Mouse (Mus musculus) heart, embryonic 10.5 days (tissue): ENCODE data around the gene Ulk3. TPM values are rescaled to one million over a fixed set of nuclear protein-coding genes. Genes with fewer than 3 reads are reported as not detected.

Experiments
- DNase-seq: peaks from one replicate; pipeline ENCODE4 v3.0.0-alpha.2; 2017; ENCODE audit warnings: low spot score
- H3K27ac ChIP-seq: fragments of 300-500 bp; sonication (generic); 2 replicates; pipeline ENCODE4 v1.5.1; 2016; ENCODE audit warnings: mild to moderate bottlenecking
- H3K27me3 ChIP-seq: fragments of 300-500 bp; sonication (generic); 2 replicates; pipeline ENCODE4 v1.6.1; 2016; ENCODE audit warnings: mild to moderate bottlenecking; ENCODE audit not compliant: poor library complexity, insufficient read depth, severe bottlenecking
- H3K36me3 ChIP-seq: fragments of 300-500 bp; sonication (generic); 2 replicates; pipeline ENCODE4 v1.6.1; 2016; ENCODE audit warnings: mild to moderate bottlenecking, moderate library complexity
- H3K4me1 ChIP-seq: fragments of 300-500 bp; sonication (generic); 2 replicates; pipeline ENCODE4 v1.6.1; 2016; ENCODE audit warnings: mild to moderate bottlenecking
- H3K4me3 ChIP-seq: fragments of 300-500 bp; sonication (generic); 2 replicates; pipeline ENCODE4 v1.5.1; 2016; ENCODE audit warnings: mild to moderate bottlenecking, moderate library complexity
- H3K9me3 ChIP-seq: fragments of 300-500 bp; sonication (generic); 2 replicates; pipeline ENCODE4 v1.6.1; 2016; ENCODE audit warnings: mild to moderate bottlenecking, moderate library complexity
- WGBS: fragments of 180-500 bp; shearing (Covaris S2); methylation state at CpG from one replicate; pipeline ENCODE4 v1.1.7; 2016; 5-methylcytosine and 5-hydroxymethylcytosine counted together
- polyA plus RNA-seq: library from polyadenylated mRNA; unstranded; fragments of >200 nt; fragmentation: Nextera tagmentation; extraction: Ambion mirVana; gene quantifications from 2 replicates; pipeline ENCODE4 v1.2.1, GENCODE M21; 2016

Gene Ulk3
- polyA plus RNA-seq, 1 experiment from 2014 or later, result 17.4 TPM

DNA sequence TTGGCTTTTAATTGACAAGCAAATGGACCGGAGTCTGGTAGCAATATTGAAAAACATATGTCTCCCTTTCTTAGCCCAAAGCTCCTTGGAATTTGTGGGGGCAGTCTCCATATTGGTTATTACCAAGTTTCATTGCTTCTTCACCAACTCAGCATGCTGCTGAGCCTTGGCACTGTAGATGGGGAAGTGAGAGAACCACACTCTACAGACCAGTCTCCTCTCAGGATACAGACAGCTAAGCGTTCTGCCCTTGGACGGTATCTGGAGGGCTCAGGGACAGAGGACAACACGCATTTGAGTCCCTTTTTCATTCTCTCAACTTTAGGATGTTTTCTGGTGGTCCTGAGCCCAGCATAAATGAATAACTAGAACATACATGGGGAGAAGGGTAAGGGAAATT, 30.6 kb upstream of the Ulk3 start:
- no peak overlapping the region for H3K4me3 ChIP-seq
- no peaks in the 10 kb centered on the region for H3K9me3 ChIP-seq
- H3K36me3 ChIP-seq, result no peaks in the 10 kb centered on the region
- H3K27me3 ChIP-seq, result no peaks in the 10 kb centered on the region
- no peak overlapping the region for H3K27ac ChIP-seq
- WGBS, result 84% methylated on average over 4 of the region's 4 CpGs
- H3K4me1 ChIP-seq, result peaks cover 27% of the 10 kb centered on the region
- no peak for DNase-seq

DNA sequence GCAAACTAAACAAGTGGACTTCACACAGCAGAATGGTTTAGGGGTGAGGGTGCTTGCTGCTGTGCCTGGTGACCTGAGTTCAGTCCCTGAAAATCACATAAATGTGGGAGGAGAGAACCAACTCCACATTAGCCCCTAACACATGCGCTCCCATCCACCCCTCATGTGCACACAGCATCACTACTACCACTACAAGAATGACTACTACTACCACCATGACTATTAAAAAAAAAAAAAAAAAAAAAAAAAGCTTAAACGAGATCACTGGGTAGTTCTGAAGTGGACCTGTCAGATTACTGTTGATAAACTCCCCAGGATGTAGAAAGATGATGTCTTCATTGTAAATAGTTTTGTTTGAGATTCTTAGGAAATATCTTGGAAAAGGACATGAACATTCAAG, 29.7 kb upstream of the Ulk3 start:
- WGBS, result 59% methylated on average over 2 of the region's 2 CpGs
- H3K36me3 ChIP-seq, result no peaks in the 10 kb centered on the region
- no peak overlapping the region for H3K27ac ChIP-seq
- no peak overlapping the region for H3K4me3 ChIP-seq
- no peaks in the 10 kb centered on the region for H3K9me3 ChIP-seq
- DNase-seq, result no peak
- peaks cover 20% of the 10 kb centered on the region for H3K4me1 ChIP-seq
- no peaks in the 10 kb centered on the region for H3K27me3 ChIP-seq

DNA sequence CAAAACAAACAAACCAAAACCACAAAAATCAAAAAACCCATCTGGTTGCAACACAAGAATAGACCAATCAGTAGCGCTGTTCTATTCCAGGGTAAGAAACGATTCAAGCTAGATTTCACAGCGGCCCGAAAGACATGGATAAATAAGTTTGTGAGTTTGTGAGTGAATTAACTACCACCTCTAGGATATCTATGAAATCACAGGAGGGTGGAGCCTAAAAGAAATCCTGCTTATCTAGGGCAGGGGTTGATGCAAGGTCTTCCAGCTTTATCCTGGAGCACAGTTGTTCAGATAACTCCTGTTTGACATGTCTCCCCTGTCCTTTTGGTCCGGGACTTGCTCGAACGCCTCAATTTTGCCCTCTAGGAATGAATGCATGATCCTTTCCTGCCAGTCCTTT, 29.0 kb upstream of the Ulk3 start:
- Histone ChIP-seq H3K4me1 (peaks cover 22% of the 10 kb centered on the region), H3K27ac (peak overlapping the region; percentile 87), H3K9me3 (no peaks in the 10 kb centered on the region), H3K4me3 (peak overlapping the region; percentile 66), H3K36me3 (no peaks in the 10 kb centered on the region), H3K27me3 (no peaks in the 10 kb centered on the region)
- WGBS, result 30% methylated on average over 7 of the region's 7 CpGs
- DNase-seq, result no peak

GRCm38 (mm10) chr9:57560861-57561710, 28.2 kb upstream of the Ulk3 start, which contains the start of gene Scamp2:
Scamp2 (plus strand) TSS chr9:57560943.
- DNase-seq, result peak; percentile 97
- H3K4me1 ChIP-seq, result peaks cover 30% of the 10 kb centered on the region
- no peaks in the 10 kb centered on the region for H3K27me3 ChIP-seq
- H3K27ac ChIP-seq, result peak within 1 kb of the TSS; percentile 87
- under 1% methylated on average over 37 of the region's 37 CpGs for WGBS
- H3K36me3 ChIP-seq, result no peaks in the 10 kb centered on the region
- H3K4me3 ChIP-seq, result peak within 1 kb of the TSS; percentile 66
- H3K9me3 ChIP-seq, result no peaks in the 10 kb centered on the region

DNA sequence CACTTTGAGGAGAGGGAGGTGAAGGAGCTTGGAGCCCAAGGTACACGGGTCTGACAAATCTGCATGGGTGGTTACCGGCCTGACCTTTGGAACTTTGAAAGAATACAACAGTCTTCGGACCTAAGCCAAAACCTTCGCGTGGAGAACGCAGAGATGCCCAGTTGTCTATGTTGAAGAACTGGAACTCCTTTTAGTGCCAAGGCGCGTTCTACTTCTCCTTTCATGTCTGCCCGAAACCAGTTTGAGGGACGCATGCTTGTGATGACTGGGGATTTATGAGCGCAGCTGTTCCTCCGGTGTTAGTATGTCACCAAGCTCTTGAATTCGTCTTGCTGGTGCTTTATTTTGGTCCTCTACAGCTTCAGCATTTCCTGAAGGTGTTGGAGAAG, 27.5 kb upstream of the Ulk3 start:
- H3K4me3 ChIP-seq, result peak overlapping the region; percentile 66
- H3K36me3 ChIP-seq, result no peaks in the 10 kb centered on the region
- peaks cover 31% of the 10 kb centered on the region for H3K4me1 ChIP-seq
- DNase-seq, result no peak
- 80% methylated on average over 13 of the region's 13 CpGs for WGBS
- H3K27me3 ChIP-seq, result no peaks in the 10 kb centered on the region
- H3K9me3 ChIP-seq, result no peaks in the 10 kb centered on the region
- H3K27ac ChIP-seq, result no peak overlapping the region

DNA sequence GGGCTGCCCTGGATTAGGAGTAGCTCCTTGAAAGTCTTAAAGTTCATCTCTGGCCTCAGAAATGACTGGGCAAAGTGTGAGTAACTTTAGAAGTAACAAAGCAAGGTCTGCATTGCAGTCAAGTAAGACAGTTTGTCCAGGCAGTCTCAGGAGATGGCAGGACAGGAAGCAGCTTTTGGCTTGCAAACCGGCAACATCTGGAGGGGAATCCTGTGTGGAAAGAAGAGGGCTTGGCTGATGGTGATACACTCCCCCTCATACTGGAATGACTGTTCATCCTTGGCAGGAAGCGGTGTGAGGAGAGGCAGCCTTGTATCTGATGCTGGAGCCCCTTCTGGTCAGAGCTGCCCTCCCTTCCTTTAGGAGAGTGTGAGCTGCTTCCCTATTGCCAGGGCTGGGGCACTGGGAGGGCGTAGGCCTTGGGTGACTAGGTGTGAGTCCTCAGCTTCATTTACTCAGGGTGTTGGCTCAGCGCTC, 26.3 kb upstream of the Ulk3 start:
- Histone ChIP-seq H3K4me1 (peaks cover 31% of the 10 kb centered on the region), H3K36me3 (peaks cover under 1% of the 10 kb centered on the region), H3K9me3 (no peaks in the 10 kb centered on the region), H3K27ac (no peak overlapping the region), H3K4me3 (no peak overlapping the region), H3K27me3 (no peaks in the 10 kb centered on the region)
- no peak for DNase-seq
- WGBS, result 53% methylated on average over 4 of the region's 4 CpGs

GRCm38 (mm10) chr9:57564609-57565008, 24.6 kb upstream of the Ulk3 start:
- no peak for DNase-seq
- H3K27me3 ChIP-seq, result no peaks in the 10 kb centered on the region
- H3K4me3 ChIP-seq, result no peak overlapping the region
- H3K36me3 ChIP-seq, result peaks cover 17% of the 10 kb centered on the region
- WGBS, result 88% methylated on average over 6 of the region's 6 CpGs
- no peak overlapping the region for H3K27ac ChIP-seq
- H3K9me3 ChIP-seq, result no peaks in the 10 kb centered on the region
- peaks cover 31% of the 10 kb centered on the region for H3K4me1 ChIP-seq

GRCm38 (mm10) chr9:57565741-57566221, 23.5 kb upstream of the Ulk3 start:
- peaks cover 23% of the 10 kb centered on the region for H3K36me3 ChIP-seq
- no peaks in the 10 kb centered on the region for H3K27me3 ChIP-seq
- peak overlapping the region; percentile 19; the same call in 1 of the 2 replicates for H3K27ac ChIP-seq
- no peak for DNase-seq
- H3K4me3 ChIP-seq, result no peak overlapping the region
- WGBS, result 41% methylated on average over 10 of the region's 10 CpGs
- H3K4me1 ChIP-seq, result peaks cover 31% of the 10 kb centered on the region
- H3K9me3 ChIP-seq, result no peaks in the 10 kb centered on the region

DNA sequence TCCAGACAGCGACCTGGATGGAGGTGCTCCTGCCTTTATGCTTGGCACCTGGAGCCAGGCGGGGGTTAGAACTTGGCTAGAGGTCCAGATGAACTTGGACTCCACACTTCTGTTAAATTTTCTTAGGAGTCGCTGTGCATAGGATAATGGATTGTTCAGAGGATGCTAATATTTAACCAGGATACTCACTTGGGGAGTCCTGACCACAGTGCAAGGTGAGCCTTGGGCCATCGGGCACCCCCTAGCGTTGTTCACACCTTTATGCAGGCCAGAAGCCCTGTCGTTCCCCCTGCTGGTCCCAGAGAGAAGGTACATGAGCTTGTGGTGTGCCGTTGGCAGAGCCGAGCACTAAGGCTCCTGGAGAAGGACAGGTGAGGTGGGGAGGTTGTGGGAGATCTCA, 22.4 kb upstream of the Ulk3 start:
- 54% methylated on average over 8 of the region's 8 CpGs for WGBS
- no peak for DNase-seq
- no peaks in the 10 kb centered on the region for H3K27me3 ChIP-seq
- H3K4me1 ChIP-seq, result peaks cover 23% of the 10 kb centered on the region
- no peaks in the 10 kb centered on the region for H3K9me3 ChIP-seq
- no peak overlapping the region for H3K27ac ChIP-seq
- peaks cover 31% of the 10 kb centered on the region for H3K36me3 ChIP-seq
- no peak overlapping the region for H3K4me3 ChIP-seq

DNA sequence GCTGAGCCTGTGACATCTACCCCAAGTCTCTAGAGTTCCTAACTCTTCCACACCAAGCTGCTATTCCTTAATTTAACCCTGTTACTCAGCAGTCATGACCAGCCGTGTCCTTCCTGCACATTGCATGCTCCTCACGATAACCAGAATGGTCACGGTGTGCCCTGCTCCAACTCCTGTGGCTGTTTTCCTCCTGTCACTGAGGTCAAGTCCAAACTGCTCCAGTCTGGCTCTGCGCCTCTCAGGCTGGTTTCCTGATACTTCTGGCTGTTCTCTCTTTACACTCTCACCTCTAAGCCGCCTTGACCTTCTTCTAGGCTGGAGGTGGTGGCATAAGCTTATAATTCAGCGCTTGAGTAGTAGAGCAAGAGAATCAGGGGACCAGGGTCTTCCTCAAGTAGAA, 20.8 kb upstream of the Ulk3 start:
- DNase-seq, result no peak
- H3K4me1 ChIP-seq, result peaks cover 11% of the 10 kb centered on the region; the same call in 1 of the 2 replicates
- no peak overlapping the region for H3K4me3 ChIP-seq
- peaks cover 37% of the 10 kb centered on the region for H3K36me3 ChIP-seq
- H3K9me3 ChIP-seq, result no peaks in the 10 kb centered on the region
- no peaks in the 10 kb centered on the region for H3K27me3 ChIP-seq
- H3K27ac ChIP-seq, result no peak overlapping the region
- 83% methylated on average over 6 of the region's 6 CpGs for WGBS

DNA sequence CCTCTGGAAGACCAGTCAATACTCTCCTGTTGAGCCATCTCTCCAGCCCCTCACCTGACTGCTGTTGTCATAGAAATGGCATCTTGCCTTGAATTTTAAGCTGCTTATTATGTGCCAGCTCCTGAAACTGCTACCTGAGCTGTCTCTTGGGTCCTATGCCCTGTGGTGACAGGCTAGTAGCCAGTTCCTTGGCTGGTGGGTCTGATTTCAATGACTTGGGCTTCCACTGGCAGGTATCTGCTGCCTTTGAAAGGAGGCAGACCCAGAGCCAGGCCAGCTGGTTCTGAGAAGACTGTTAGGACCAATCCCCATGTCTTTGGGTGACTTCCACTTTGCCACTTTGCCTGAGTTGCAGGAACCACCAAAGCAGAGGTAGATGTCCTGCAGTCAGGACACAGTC, 14.9 kb upstream of the Ulk3 start:
- no peaks in the 10 kb centered on the region for H3K9me3 ChIP-seq
- peaks cover 54% of the 10 kb centered on the region for H3K36me3 ChIP-seq
- no peaks in the 10 kb centered on the region for H3K27me3 ChIP-seq
- H3K4me3 ChIP-seq, result no peak overlapping the region
- no peak for DNase-seq
- 0 out of 2 replicates have a peak, but pooled peaks cover 8% of the 10 kb centered on the region for H3K4me1 ChIP-seq
- H3K27ac ChIP-seq, result no peak overlapping the region

- H3K9me3 ChIP-seq, result no peaks in the 10 kb centered on the region
- H3K27me3 ChIP-seq, result no peaks in the 10 kb centered on the region
- no peak overlapping the region for H3K4me3 ChIP-seq
- WGBS, result 67% methylated on average over 3 of the region's 3 CpGs
- H3K27ac ChIP-seq, result no peak overlapping the region
- DNase-seq, result no peak
- H3K4me1 ChIP-seq, result 0 out of 2 replicates have a peak, but pooled peaks cover 8% of the 10 kb centered on the region
- peaks cover 55% of the 10 kb centered on the region for H3K36me3 ChIP-seq
These were observed 13.7 kb upstream of the Ulk3 start for GRCm38 (mm10) chr9:57575577-57575976.

GRCm38 (mm10) chr9:57577144-57577849, 12.0 kb upstream of the Ulk3 start:
- DNase-seq, result no peak
- H3K27me3 ChIP-seq, result no peaks in the 10 kb centered on the region
- H3K36me3 ChIP-seq, result peaks cover 60% of the 10 kb centered on the region
- no peak overlapping the region for H3K4me3 ChIP-seq
- no peak overlapping the region for H3K27ac ChIP-seq
- H3K9me3 ChIP-seq, result no peaks in the 10 kb centered on the region
- 70% methylated on average over 6 of the region's 6 CpGs for WGBS
- H3K4me1 ChIP-seq, result 0 out of 2 replicates have a peak, but pooled peaks cover 8% of the 10 kb centered on the region
